Mouse (Mus musculus) cerebellum, postnatal 10 days (tissue): ENCODE data around the gene Pcx.

Experiments used
- DNase-seq, 2 experiments: peaks; one replicate each; pipeline ENCODE4 v3.0.0; 2021; ENCODE audit warnings: mixed read lengths in 2 of 2

The Pcx gene

GRCm38 (mm10) chr19:4622780-4623179, 112.5 kb downstream of the Pcx start:
- DNase-seq = no peak

DNA sequence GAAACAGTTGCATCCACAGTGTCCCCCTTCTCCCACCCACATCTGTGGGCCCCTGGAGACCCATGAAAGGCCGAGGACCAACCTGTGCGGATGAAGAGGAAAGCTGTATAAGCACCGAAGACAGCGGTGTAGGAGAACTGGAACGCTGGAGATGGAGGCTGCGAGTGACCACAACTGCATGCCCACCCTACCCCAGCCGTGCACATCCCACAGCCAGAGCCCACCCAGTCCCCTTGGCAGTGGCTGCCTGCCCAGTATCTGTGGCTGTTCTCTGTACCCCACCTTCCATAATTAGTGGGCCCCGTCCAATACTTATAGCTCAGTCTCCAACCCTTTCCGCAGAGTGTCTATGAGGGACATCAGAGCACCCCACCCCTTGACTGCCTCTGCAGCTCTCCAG, 113.1 kb downstream of the Pcx start:
- DNase-seq = no peak

- DNase-seq = no peak
Observed at GRCm38 (mm10) chr19:4624006-4624405, 113.7 kb downstream of the Pcx start.

GRCm38 (mm10) chr19:4624406-4625178, 114.3 kb downstream of the Pcx start:
- DNase-seq = no peak

DNA sequence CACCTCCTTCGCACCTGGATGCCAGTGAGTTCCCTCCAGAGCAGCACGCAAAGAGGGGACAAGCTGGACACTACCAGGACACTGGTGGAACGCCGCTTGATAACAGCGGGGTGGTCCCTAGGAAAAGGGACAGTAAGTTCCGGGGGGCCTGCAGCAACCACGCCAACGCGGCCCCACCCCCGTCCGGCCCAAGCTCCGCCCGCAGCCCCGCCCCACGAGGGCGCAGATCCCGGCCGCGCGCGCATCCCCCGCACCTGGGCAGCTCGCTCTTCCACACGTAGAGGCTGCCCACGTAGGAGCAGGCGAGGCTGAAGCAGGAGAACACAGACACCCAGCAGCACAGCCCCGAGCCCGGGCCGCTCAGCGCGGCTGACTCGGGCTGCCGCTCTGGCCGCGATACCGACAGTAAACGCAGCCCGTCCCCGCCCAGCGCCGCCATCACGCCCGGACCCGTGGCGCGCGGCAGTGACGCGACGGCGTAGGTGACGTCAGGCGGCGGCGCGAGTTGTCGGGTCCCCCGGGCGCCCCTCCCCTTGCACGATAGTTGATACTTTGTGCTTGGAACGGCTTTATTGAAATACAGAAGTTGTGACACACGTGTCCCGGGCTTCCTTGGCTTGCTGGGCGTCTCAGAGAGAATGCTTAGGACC, 115.0 kb downstream of the Pcx start, which contains the start of gene Rce1:
Gene Rce1 (minus strand): TSS at position 463 of the 650 bp plus-strand sequence.
- peak; percentile 97 for DNase-seq

GRCm38 (mm10) chr19:4625829-4626535, 115.7 kb downstream of the Pcx start:
- no peak for DNase-seq

- peak; percentile 90 to 91 for DNase-seq
Observed at GRCm38 (mm10) chr19:4628819-4629218, 118.5 kb downstream of the Pcx start.

DNA sequence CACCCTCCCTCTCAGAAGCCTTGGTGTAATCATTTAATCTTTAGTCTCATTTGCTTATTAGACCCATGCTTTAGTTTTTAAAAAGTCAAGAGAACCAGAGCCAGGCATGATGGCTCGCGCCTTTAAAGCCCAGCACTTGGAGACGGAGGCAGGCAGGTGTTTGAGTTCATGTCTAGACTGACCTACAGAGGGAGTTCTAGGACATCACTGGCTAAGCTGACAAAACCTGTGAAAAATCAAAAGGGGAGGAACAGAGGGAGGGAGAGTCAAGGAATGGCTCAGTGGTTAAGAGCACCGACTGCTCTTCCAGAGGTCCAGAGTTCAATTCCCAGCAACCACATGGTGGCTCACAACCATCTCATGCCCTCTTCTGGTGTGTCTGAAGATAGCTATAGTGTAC, 125.7 kb downstream of the Pcx start:
- DNase-seq = peak in 1 of 2 experiments; percentile 16

GRCm38 (mm10) chr19:4644271-4644670, 134.0 kb downstream of the Pcx start:
- peak; percentile 76 to 80 for DNase-seq

DNA sequence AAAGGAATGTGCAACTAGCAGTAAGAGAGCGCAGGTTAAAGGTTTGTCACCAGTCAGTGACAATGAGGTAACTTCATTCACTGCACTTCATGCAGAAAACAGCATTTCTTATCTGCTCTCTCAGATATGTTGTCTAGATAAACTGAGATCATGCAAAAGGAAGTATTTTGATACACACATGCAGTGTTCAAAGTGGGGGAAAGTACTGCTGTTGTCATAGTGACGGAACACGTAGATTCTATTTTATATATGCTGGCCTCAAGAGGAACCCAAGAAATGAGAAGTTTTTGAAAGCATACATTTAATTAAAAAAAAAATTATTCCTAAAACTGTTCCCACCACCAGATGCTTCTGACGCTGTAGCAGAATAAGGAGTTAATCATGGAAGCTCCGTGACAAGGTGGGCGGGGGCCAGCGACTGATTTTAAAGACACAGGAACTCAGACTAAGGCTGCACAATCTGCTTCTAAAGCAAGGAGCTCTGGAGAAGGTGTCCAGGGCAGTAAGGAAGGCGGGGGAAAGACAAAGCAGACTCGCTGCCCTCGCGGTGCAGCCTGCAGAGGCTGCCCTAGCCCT, 136.7 kb downstream of the Pcx start:
- DNase-seq = no peak

DNA sequence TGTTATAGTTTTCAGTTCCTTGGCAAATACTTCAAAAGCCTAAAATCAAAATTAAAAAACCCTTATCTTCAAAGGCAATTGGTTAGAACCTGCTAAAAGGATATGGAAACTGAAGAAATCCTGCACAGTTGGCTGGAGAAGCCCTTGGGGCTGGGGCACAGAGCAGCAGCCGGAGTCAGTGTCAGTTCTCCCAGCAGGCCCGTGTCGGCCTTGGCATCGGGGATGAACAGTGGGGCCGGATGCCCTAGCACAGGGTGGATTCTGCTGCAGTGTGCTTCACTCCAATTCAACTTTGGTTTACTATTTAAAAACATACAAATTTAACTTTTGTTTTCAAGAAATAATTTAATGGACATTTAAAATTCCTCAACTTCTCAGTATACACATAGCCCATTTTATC, 147.9 kb downstream of the Pcx start:
- DNase-seq = peak; percentile 53 to 66

- peak; percentile 16 to 25 for DNase-seq
Observed at GRCm38 (mm10) chr19:4666815-4667214, 156.5 kb downstream of the Pcx start.

- DNase-seq = no peak
Observed at GRCm38 (mm10) chr19:4670776-4671175, 160.5 kb downstream of the Pcx start.
